Mouse (Mus musculus): ENCODE measurements at regions not wholly inside any gene's neighbourhood (a gene's known extent, or its start where the extent isn't known, plus 50 kb on each side); places are given as distances from the start of the nearest gene placed in this dataset.

- TF ChIP-seq CTCF (IDR thresholded peaks at IDR 0.05; ENCODE audit: extremely low read depth, insufficient read length, insufficient replicate concordance, low read depth, low read length) (no peak), POLR2A (IDR thresholded peaks at IDR 0.05; ENCODE audit: low read depth, low read length) (no peak)
Measured at GRCm38 (mm10) chr3:143155556-143155955, 273.8 kb upstream of the Pkn2 start.

Data from small intestine, adult 2 months (tissue).